Mouse (Mus musculus): Measurements from ENCODE around the gene T2.

- TF ChIP-seq POLR2A (IDR thresholded peaks at IDR 0.05; ENCODE audit: control insufficient read depth, extremely low read depth, insufficient read depth, low read length, poor library complexity): no peak
- TF ChIP-seq CTCF (IDR thresholded peaks at IDR 0.05; ENCODE audit: borderline replicate concordance, control insufficient read depth, extremely low read depth, insufficient read depth, low read length, poor library complexity): no peak
Measured at GRCm38 (mm10) chr17:8413656-8414055, 57.9 kb downstream of the T2 start.

All from thymus, adult 2 months (tissue).